Mouse (Mus musculus) liver, embryonic 15.5 days (tissue): ENCODE results near the gene Myo9b. TPM values are rescaled to one million over a fixed set of nuclear protein-coding genes. Genes with fewer than 3 reads are reported as not detected.

Source experiments
- ATAC-seq: fragments of 200-750 bp; cut with Nextera tagmentation; 2 replicates; pipeline ENCODE4 v1.8.0; 2017; ENCODE audit warnings: moderate number of reproducible peaks, mild to moderate bottlenecking, moderate library complexity; ENCODE audit not compliant: insufficient read depth
- H3K27ac ChIP-seq: fragments of 300-500 bp; sonication (generic); replicated peaks from 2 replicates; pipeline ENCODE4 v1.5.1; 2015; ENCODE audit warnings: mild to moderate bottlenecking, inconsistent platforms
- H3K27me3 ChIP-seq: fragments of 300-500 bp; sonication (generic); 2 replicates; pipeline ENCODE4 v1.6.1; 2015; ENCODE audit warnings: mild to moderate bottlenecking, inconsistent platforms
- H3K36me3 ChIP-seq: fragments of 300-500 bp; sonication (generic); replicated peaks from 2 replicates; pipeline ENCODE4 v1.6.1; 2015; ENCODE audit warnings: moderate library complexity, mild to moderate bottlenecking, inconsistent platforms
- H3K4me1 ChIP-seq: fragments of 300-500 bp; sonication (generic); replicated peaks from 2 replicates; pipeline ENCODE4 v1.6.1; 2015; ENCODE audit warnings: inconsistent platforms
- H3K4me2 ChIP-seq: fragments of 300-500 bp; sonication (generic); 2 replicates; pipeline ENCODE4 v1.6.1; 2015; ENCODE audit warnings: moderate library complexity, mild to moderate bottlenecking, inconsistent platforms
- H3K4me3 ChIP-seq: fragments of 300-500 bp; sonication (generic); replicated peaks from 2 replicates; pipeline ENCODE4 v1.5.1; 2015; ENCODE audit warnings: mild to moderate bottlenecking, inconsistent platforms
- H3K9ac ChIP-seq: fragments of 300-500 bp; sonication (generic); 2 replicates; pipeline ENCODE4 v1.6.1; 2015; ENCODE audit warnings: moderate library complexity, mild to moderate bottlenecking, inconsistent platforms
- H3K9me3 ChIP-seq: fragments of 300-500 bp; sonication (generic); replicated peaks from 2 replicates; pipeline ENCODE4 v1.6.1; 2016; ENCODE audit warnings: inconsistent platforms
- WGBS: fragments of 180-500 bp; shearing (Covaris S2); methylation state at CpG from one replicate; pipeline ENCODE4 v1.1.7; 2015; ENCODE audit warnings: mixed read lengths; ENCODE audit not compliant: insufficient replicate concordance; 5-methylcytosine and 5-hydroxymethylcytosine counted together
- polyA plus RNA-seq: library from polyadenylated mRNA; unstranded; fragments of >200 nt; fragmentation: Nextera tagmentation; extraction: Ambion mirVana; gene quantifications from 2 replicates; pipeline ENCODE4 v1.2.1, GENCODE M21; 2015

Gene Myo9b
- polyA plus RNA-seq, 1 experiment from 2014 or later, result 7.3 TPM

DNA sequence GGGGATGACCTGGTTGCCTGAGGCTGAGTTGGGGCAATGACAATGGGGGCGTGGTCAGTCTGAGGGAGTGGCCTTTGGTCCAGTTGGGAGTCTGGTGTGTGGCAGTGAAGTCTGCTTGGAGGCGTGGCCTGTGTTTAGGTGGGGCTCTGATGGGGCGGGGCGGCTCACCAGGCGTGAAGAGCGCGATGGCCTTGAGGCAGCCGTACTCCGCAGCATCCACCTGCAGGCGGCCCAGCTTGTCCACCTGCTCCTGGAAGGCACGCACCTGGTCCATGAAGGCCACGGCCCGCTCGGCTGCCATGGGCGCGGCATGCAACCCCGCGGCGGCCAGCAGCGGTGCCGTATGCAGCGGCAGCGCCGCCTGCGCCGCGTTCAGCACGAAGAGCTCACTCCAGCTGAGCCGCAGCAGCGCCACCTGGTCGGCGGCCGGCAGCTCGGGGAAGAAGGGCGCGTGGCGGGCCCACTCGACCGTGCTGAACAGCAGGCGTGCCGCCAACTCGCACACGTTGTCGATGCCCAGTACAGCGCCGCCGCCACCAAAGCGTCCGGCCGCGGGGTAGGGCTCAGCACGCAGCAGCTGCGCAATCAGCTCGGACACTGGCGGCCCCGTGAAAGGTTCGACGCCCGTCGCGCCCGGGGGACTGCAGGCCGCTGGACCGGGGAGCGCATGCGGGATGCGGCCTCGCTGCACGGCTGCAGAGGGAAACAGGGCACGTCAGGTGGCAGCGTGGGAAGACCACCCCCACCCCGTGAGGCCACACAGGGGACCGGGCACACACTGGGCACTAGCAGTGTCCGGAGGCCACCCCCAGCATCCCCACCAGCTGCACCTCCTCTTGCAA, 103.3 kb downstream of the Myo9b start:
- no peak for ATAC-seq
- no peak overlapping the region for H3K27ac ChIP-seq
- H3K9ac ChIP-seq, result no peak overlapping the region
- peak overlapping the region; percentile 76 for H3K4me2 ChIP-seq
- peak overlapping the region; percentile 41 for H3K4me3 ChIP-seq
- peaks cover 33% of the 10 kb centered on the region for H3K36me3 ChIP-seq
- H3K4me1 ChIP-seq, result peaks cover 51% of the 10 kb centered on the region
- WGBS, result 14% methylated on average over 74 of the region's 74 CpGs
- H3K27me3 ChIP-seq, result peaks cover 52% of the 10 kb centered on the region
- no peaks in the 10 kb centered on the region for H3K9me3 ChIP-seq

GRCm38 (mm10) chr8:71376423-71377030, 104.0 kb downstream of the Myo9b start:
- Histone ChIP-seq H3K4me2 (peak overlapping the region; percentile 76), H3K4me3 (no peak overlapping the region), H3K27me3 (peaks cover 59% of the 10 kb centered on the region), H3K27ac (no peak overlapping the region), H3K9ac (no peak overlapping the region), H3K9me3 (no peaks in the 10 kb centered on the region), H3K4me1 (peaks cover 56% of the 10 kb centered on the region), H3K36me3 (peaks cover 33% of the 10 kb centered on the region)
- 55% methylated on average over 8 of the region's 8 CpGs for WGBS
- no peak for ATAC-seq

- ATAC-seq, result no peak
- Histone ChIP-seq H3K27me3 (peaks cover 82% of the 10 kb centered on the region), H3K4me3 (peak overlapping the region; percentile 64), H3K4me1 (peaks cover 59% of the 10 kb centered on the region), H3K27ac (0 out of 2 replicates have a peak overlapping the region, but pooled peaks have one; percentile 2), H3K4me2 (peak overlapping the region; percentile 79), H3K36me3 (peaks cover 23% of the 10 kb centered on the region), H3K9ac (no peak overlapping the region), H3K9me3 (no peaks in the 10 kb centered on the region)
- 55% methylated on average over 4 of the region's 4 CpGs for WGBS
These were observed 106.5 kb downstream of the Myo9b start for GRCm38 (mm10) chr8:71379008-71379407.

DNA sequence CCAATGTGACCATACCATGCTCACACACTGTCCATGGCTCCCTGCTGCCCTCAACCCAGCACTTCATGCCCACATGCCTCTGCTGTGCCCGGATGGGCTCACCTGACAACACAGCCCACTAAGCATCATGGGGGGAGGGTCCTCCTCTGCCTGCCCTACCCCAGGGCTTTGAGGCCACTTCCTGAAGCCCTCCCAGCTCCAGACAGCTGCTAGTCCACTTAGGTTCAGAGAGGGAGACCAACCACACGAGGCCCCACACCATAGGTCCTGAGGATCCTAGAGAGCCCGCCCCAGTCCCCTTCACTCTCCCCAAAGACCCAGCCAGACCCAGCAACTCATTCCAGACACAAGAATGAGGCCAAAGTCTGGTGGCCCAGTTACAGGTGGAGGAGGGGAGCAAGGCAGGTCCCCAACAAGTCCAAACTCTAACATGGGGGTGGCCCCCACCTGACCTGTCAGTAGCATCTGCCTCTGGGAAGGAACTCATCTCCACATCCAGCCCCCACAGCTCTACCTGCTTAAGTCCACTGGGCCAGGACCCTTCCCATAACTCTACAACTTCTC, 107.1 kb downstream of the Myo9b start:
- WGBS, result 48% methylated on average over 3 of the region's 3 CpGs
- H3K36me3 ChIP-seq, result peaks cover 17% of the 10 kb centered on the region
- no peak for ATAC-seq
- 0 out of 2 replicates have a peak overlapping the region, but pooled peaks have one; percentile 17 for H3K9ac ChIP-seq
- H3K27me3 ChIP-seq, result peaks cover 82% of the 10 kb centered on the region
- H3K4me3 ChIP-seq, result peak overlapping the region; percentile 64
- H3K9me3 ChIP-seq, result no peaks in the 10 kb centered on the region
- peaks cover 57% of the 10 kb centered on the region for H3K4me1 ChIP-seq
- H3K4me2 ChIP-seq, result peak overlapping the region; percentile 79
- peak overlapping the region; percentile 24; the same call in 1 of the 2 replicates for H3K27ac ChIP-seq

GRCm38 (mm10) chr8:71380178-71381171, 108.0 kb downstream of the Myo9b start:
- ATAC-seq, result no peak
- H3K9me3 ChIP-seq, result no peaks in the 10 kb centered on the region
- H3K4me2 ChIP-seq, result peak overlapping the region; percentile 79
- H3K36me3 ChIP-seq, result 0 out of 2 replicates have a peak, but pooled peaks cover 11% of the 10 kb centered on the region
- WGBS, result 4% methylated on average over 72 of the region's 72 CpGs
- H3K4me3 ChIP-seq, result peak overlapping the region; percentile 64
- H3K27ac ChIP-seq, result peak overlapping the region; percentile 69; the same call in 1 of the 2 replicates
- H3K4me1 ChIP-seq, result peaks cover 48% of the 10 kb centered on the region
- H3K9ac ChIP-seq, result peak overlapping the region; percentile 60
- H3K27me3 ChIP-seq, result peaks cover 82% of the 10 kb centered on the region

GRCm38 (mm10) chr8:71381421-71381970, 109.0 kb downstream of the Myo9b start, which contains the start of gene Nr2f6:
TSS of gene Nr2f6 (minus strand) at chr8:71381960.
- under 1% methylated on average over 89 of the region's 89 CpGs for WGBS
- Histone ChIP-seq H3K4me2 (peak within 1 kb of the TSS; percentile 79), H3K4me1 (peaks cover 38% of the 10 kb centered on the region), H3K9ac (peak within 1 kb of the TSS; percentile 60), H3K4me3 (peak within 1 kb of the TSS; percentile 64), H3K27me3 (peaks cover 73% of the 10 kb centered on the region), H3K27ac (peak within 1 kb of the TSS; percentile 79), H3K36me3 (0 out of 2 replicates have a peak, but pooled peaks cover 11% of the 10 kb centered on the region), H3K9me3 (no peaks in the 10 kb centered on the region)
- ATAC-seq, result peak; percentile 16

DNA sequence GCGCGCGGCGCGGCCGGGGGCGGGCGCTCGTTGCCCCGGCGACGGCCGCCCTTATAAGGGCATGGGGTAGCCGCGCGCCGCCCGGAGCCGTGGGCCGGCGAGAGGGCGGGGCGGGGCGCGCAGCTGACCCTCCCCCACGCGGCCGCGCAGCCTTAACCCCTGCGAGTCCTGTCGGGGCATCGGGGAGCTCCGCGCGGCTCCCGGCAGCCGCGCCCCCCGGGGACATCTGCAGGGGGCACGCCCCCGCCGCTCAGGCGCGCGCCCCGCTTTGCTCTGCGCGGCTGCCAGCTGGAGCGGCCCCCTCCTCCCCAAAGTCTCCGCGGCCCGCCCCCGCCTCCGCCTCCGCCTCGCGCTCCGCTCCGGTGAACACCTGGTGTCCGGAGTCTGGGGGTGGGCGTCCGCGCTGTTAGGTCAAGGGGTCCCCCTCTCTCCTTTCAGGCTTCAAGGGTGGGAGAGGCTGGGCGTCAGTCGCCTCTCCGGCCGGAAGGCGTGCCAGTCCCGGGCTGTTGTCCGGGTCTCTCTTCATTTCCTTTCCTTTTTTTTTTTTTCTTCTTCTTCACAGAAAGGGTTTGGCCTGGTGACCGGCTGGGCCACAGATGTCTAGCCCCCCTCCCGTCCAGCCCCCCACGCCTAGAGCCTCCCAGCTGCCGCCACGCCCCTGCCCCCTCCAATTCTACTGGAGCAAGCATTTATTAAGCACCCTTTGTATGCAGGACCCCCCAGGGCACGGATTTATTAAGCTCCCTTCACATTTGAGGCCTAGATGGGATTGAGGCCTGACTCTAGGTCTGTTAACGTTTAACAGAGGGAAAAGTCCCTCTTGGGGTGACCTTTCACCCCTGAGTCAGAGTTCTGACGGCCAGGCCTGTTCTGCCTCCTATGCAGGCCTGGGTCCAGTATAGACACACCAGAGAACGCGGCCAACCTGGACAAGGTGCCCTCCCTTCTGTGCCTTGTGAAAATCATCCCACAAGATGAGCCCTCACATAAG, 109.8 kb downstream of the Myo9b start:
- H3K4me2 ChIP-seq, result peak overlapping the region; percentile 79
- no peaks in the 10 kb centered on the region for H3K9me3 ChIP-seq
- peak overlapping the region; percentile 79 for H3K27ac ChIP-seq
- ATAC-seq, result peak; percentile 68
- peak overlapping the region; percentile 64 for H3K4me3 ChIP-seq
- peak overlapping the region; percentile 50; the same call in 1 of the 2 replicates for H3K9ac ChIP-seq
- 0 out of 2 replicates have a peak, but pooled peaks cover 10% of the 10 kb centered on the region for H3K36me3 ChIP-seq
- peaks cover 30% of the 10 kb centered on the region for H3K4me1 ChIP-seq
- 4% methylated on average over 76 of the region's 80 CpGs for WGBS
- peaks cover 66% of the 10 kb centered on the region for H3K27me3 ChIP-seq

GRCm38 (mm10) chr8:71383396-71383795, 110.9 kb downstream of the Myo9b start:
- 49% methylated on average over 12 of the region's 12 CpGs for WGBS
- Histone ChIP-seq H3K36me3 (no peaks in the 10 kb centered on the region), H3K9me3 (no peaks in the 10 kb centered on the region), H3K27me3 (peaks cover 55% of the 10 kb centered on the region), H3K4me1 (peaks cover 20% of the 10 kb centered on the region), H3K4me2 (peak overlapping the region; percentile 79; the same call in 1 of the 2 replicates), H3K9ac (no peak overlapping the region), H3K4me3 (no peak overlapping the region), H3K27ac (peak overlapping the region; percentile 79)
- ATAC-seq, result no peak

DNA sequence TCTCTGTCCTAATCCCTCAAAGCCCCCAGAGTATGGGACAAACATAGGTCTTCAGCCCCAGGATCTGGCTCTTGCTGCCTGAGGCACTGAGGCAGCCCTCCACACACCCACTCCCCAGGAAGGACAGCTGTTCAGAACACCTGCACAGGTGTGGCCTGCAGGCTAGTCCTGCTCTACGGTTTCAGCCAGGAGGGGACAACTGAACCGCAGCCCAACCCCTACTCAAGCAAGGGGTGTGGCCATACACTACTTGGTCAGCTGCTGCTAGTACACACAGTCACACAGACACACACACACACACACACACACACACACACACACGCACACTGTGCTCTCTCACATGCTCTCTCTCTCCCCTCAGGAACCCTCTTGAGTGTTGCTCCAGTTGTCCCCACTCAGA, 111.3 kb downstream of the Myo9b start:
- no peaks in the 10 kb centered on the region for H3K9me3 ChIP-seq
- H3K4me2 ChIP-seq, result peak overlapping the region; percentile 79
- peaks cover 20% of the 10 kb centered on the region for H3K4me1 ChIP-seq
- ATAC-seq, result no peak
- no peak overlapping the region for H3K9ac ChIP-seq
- H3K4me3 ChIP-seq, result no peak overlapping the region
- H3K27ac ChIP-seq, result peak overlapping the region; percentile 79
- H3K36me3 ChIP-seq, result no peaks in the 10 kb centered on the region
- WGBS, result 50% methylated on average over 3 of the region's 3 CpGs
- H3K27me3 ChIP-seq, result peaks cover 50% of the 10 kb centered on the region
